Mouse (Mus musculus) midbrain, embryonic 13.5 days (tissue): Measurements from ENCODE around the gene Lpar5. TPM values are rescaled to one million over a fixed set of nuclear protein-coding genes. Genes with fewer than 3 reads are reported as not detected.
"Not testable (repeated sequence)": the region's sequence is repeated elsewhere in the genome, so short reads cannot be mapped to it uniquely, and the experiment has no call there.

Experiments used
- ATAC-seq: fragments of 200-750 bp; cut with Nextera tagmentation; 2 replicates; pipeline ENCODE4 v1.8.0; 2017; ENCODE audit warnings: mild to moderate bottlenecking, moderate TSS enrichment, moderate library complexity
- H3K27ac ChIP-seq: fragments of 300-500 bp; sonication (generic); 2 replicates; pipeline ENCODE4 v1.5.1; 2015; ENCODE audit warnings: inconsistent platforms, mild to moderate bottlenecking, moderate library complexity
- H3K27me3 ChIP-seq: fragments of 300-500 bp; sonication (generic); 2 replicates; pipeline ENCODE4 v1.6.1; 2015; ENCODE audit warnings: mild to moderate bottlenecking, inconsistent platforms
- H3K36me3 ChIP-seq: fragments of 300-500 bp; sonication (generic); 2 replicates; pipeline ENCODE4 v1.6.1; 2015; ENCODE audit warnings: mild to moderate bottlenecking, inconsistent platforms
- H3K4me1 ChIP-seq: fragments of 300-500 bp; sonication (generic); replicated peaks from 2 replicates; pipeline ENCODE4 v1.6.1; 2015; ENCODE audit warnings: inconsistent platforms
- H3K4me2 ChIP-seq: fragments of 300-500 bp; sonication (generic); replicated peaks from 2 replicates; pipeline ENCODE4 v1.6.1; 2015; ENCODE audit warnings: moderate library complexity, mild to moderate bottlenecking, inconsistent platforms
- H3K4me3 ChIP-seq: fragments of 300-500 bp; sonication (generic); replicated peaks from 2 replicates; pipeline ENCODE4 v1.5.1; 2015; ENCODE audit warnings: mild to moderate bottlenecking, inconsistent platforms
- H3K9ac ChIP-seq: fragments of 300-500 bp; sonication (generic); replicated peaks from 2 replicates; pipeline ENCODE4 v1.6.1; 2015; ENCODE audit warnings: mild to moderate bottlenecking, inconsistent platforms
- H3K9me3 ChIP-seq: fragments of 300-500 bp; sonication (generic); 2 replicates; pipeline ENCODE4 v1.6.1; 2016; ENCODE audit warnings: mild to moderate bottlenecking, inconsistent platforms
- WGBS: fragments of 180-500 bp; shearing (Covaris S2); methylation state at CpG from one replicate; pipeline ENCODE4 v1.1.7; 2015; 5-methylcytosine and 5-hydroxymethylcytosine counted together
- polyA plus RNA-seq: library from polyadenylated mRNA; unstranded; fragments of >200 nt; fragmentation: Nextera tagmentation; extraction: Ambion mirVana; gene quantifications from 2 replicates; pipeline ENCODE4 v1.2.1, GENCODE M21; 2015

Lpar5 gene
- 0.34 and 0.37 TPM in 2 replicates for polyA plus RNA-seq

DNA sequence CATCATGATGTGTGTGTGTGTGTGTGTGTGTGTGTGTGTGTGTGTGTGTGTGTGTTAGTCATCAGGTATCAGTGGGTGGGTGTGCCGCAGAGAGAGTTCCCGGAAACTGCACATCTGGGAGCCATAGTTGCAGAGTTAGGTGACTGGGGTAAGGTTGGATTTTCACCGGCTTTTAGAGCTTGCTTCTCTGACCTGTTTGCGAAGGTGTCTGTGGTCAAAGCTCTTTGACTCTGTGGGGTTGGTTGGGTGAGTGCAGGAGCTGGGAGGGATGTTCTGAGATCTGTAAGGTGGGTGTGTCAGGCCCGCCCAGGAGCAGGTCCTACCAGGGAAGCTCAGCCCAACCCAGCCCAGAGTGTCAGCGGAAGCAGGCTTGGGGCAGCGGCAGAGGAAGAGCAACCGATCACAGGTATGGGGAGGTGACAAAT is at the start of gene Lpar5:
Gene Lpar5 (plus strand): TSS at position 350 of the 425 bp plus-strand sequence.
- no peak for ATAC-seq
- H3K4me3 ChIP-seq: no peak within 1 kb of the TSS
- no peak within 1 kb of the TSS for H3K4me2 ChIP-seq
- H3K9ac ChIP-seq: no peak within 1 kb of the TSS
- H3K9me3 ChIP-seq: no peaks in the 10 kb centered on the region
- peaks cover 14% of the 10 kb centered on the region for H3K4me1 ChIP-seq
- H3K36me3 ChIP-seq: no peaks in the 10 kb centered on the region
- no peak within 1 kb of the TSS for H3K27ac ChIP-seq
- H3K27me3 ChIP-seq: no peaks in the 10 kb centered on the region
- WGBS: 75% methylated on average over 8 of the region's 8 CpGs

DNA sequence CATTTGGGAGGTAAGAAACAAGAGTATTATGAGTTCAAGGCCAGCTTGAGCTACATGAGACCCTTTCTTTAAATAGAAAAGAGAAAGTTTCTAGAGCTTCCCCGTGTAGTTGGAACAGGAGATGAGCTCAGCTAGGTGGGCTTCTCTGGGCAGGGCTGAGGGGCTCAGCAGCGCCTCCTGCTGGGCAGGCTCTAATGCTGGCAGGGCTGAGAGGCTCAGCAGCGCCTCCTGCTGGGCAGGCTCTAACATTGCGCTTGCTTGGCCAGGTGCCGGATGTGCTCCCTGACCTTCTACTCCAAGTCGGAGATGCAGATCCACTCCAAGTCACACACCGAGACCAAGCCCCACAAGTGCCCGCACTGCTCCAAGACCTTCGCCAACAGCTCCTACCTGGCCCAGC is 37.2 kb upstream of the Lpar5 start:
- H3K36me3 ChIP-seq: peaks cover 61% of the 10 kb centered on the region
- not testable (repeated sequence) for H3K9ac ChIP-seq, H3K27ac ChIP-seq, H3K4me1 ChIP-seq, H3K9me3 ChIP-seq, ATAC-seq, H3K4me2 ChIP-seq, H3K27me3 ChIP-seq, H3K4me3 ChIP-seq
- 38% methylated on average over 8 of the region's 9 CpGs for WGBS

- Histone ChIP-seq H3K4me2 (no peak overlapping the region), H3K9ac (no peak overlapping the region), H3K4me1 (no peaks in the 10 kb centered on the region), H3K9me3 (no peaks in the 10 kb centered on the region), H3K27me3 (no peaks in the 10 kb centered on the region), H3K36me3 (peaks cover 64% of the 10 kb centered on the region), H3K4me3 (no peak overlapping the region), H3K27ac (no peak overlapping the region)
- no peak for ATAC-seq
- WGBS: 95% methylated on average over 16 of the region's 16 CpGs
Observed at GRCm38 (mm10) chr6:125031604-125032003, 36.1 kb upstream of the Lpar5 start.

DNA sequence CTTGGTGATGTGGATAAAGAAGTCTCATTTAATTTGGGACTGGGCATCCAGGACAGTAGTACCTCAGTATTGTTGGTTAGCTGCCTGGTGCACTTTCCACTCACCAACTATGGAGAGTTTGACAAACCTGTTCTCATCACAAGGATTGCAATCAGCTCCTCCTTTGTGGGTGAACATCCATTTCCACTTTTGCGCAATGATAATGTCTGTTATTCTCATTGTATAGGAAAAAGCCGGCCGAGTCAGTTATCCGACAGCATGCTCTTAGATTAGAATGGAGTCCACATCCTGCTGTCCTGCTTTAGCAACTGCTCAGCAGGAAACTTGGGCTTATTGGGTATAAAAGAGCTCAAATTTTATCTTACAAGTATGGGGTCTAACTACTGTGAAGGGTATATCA is 29.1 kb upstream of the Lpar5 start:
- Histone ChIP-seq H3K36me3 (peaks cover 34% of the 10 kb centered on the region), H3K9ac (no peak overlapping the region), H3K4me3 (peak overlapping the region; percentile 78), H3K4me1 (peaks cover 27% of the 10 kb centered on the region), H3K27me3 (no peaks in the 10 kb centered on the region), H3K27ac (no peak overlapping the region), H3K4me2 (peak overlapping the region; percentile 52), H3K9me3 (no peaks in the 10 kb centered on the region)
- ATAC-seq: no peak
- WGBS: 92% methylated on average over 4 of the region's 4 CpGs

DNA sequence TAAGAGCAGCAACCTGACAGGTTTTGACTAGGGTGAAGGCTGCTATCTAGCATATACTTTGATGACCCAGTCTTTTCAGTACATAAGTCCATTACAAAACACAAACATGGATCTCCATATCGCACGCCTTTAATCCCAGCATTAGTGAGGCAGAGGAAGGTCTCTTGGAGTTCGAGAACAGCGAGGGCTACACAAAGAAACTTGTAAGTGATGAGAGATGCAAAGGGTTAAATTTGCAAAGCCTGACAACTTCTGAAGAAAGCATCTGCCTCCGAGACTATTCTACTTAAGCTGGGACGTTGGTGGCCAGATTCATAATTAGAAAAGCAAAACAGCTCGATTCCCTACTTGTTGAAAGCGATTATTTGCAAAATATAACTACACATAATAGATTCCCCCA is 28.6 kb upstream of the Lpar5 start:
- H3K9me3 ChIP-seq: no peaks in the 10 kb centered on the region
- H3K27me3 ChIP-seq: no peaks in the 10 kb centered on the region
- ATAC-seq: peak; percentile 35
- H3K4me3 ChIP-seq: peak overlapping the region; percentile 78
- 6% methylated on average over 8 of the region's 8 CpGs for WGBS
- peaks cover 34% of the 10 kb centered on the region for H3K36me3 ChIP-seq
- H3K4me1 ChIP-seq: peaks cover 27% of the 10 kb centered on the region
- H3K9ac ChIP-seq: no peak overlapping the region
- 0 out of 2 replicates have a peak overlapping the region, but pooled peaks have one; percentile 25 for H3K27ac ChIP-seq
- H3K4me2 ChIP-seq: peak overlapping the region; percentile 52

GRCm38 (mm10) chr6:125039533-125040153 is 28.1 kb upstream of the Lpar5 start, which contains the start of gene Ing4:
Gene Ing4, plus strand, starts transcription at chr6:125039760.
- Histone ChIP-seq H3K4me1 (peaks cover 27% of the 10 kb centered on the region), H3K9me3 (no peaks in the 10 kb centered on the region), H3K36me3 (peaks cover 37% of the 10 kb centered on the region), H3K9ac (peak within 1 kb of the TSS; percentile 81), H3K4me2 (peak within 1 kb of the TSS; percentile 72), H3K27me3 (no peaks in the 10 kb centered on the region), H3K27ac (peak within 1 kb of the TSS; percentile 84), H3K4me3 (peak within 1 kb of the TSS; percentile 78)
- ATAC-seq: peak; percentile 98
- WGBS: under 1% methylated on average over 26 of the region's 26 CpGs

- 29% methylated on average over 7 of the region's 7 CpGs for WGBS
Observed at GRCm38 (mm10) chr6:125040221-125040620, 27.5 kb upstream of the Lpar5 start.

DNA sequence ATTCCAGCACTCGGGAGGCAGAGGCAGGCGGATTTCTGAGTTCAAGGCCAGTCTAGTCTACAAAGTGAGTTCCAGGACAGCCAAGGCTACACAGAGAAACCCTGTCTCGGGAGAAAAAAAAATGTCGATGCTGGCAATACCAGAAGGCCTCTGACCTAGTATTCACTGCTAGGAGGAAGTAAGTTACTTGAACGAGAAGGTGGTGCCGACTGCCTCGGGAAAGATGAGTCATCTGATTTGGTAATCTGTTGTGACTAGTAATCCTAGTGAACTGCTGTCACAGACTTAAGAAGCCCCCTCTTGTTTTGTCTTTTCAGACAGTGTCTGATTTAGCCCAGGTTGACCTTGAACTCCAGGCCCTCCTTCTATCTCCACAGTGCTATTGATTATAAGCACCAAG is 26.7 kb upstream of the Lpar5 start:
- Histone ChIP-seq H3K36me3 (peaks cover 35% of the 10 kb centered on the region), H3K27ac (no peak overlapping the region), H3K9ac (no peak overlapping the region), H3K9me3 (no peaks in the 10 kb centered on the region), H3K4me2 (peak overlapping the region; percentile 72; the same call in 1 of the 2 replicates), H3K27me3 (no peaks in the 10 kb centered on the region), H3K4me1 (peaks cover 27% of the 10 kb centered on the region), H3K4me3 (peak overlapping the region; percentile 78)
- ATAC-seq: no peak
- 95% methylated on average over 7 of the region's 7 CpGs for WGBS

More at GRCm38 (mm10) chr6:125040221-125040620, 27.5 kb upstream of the Lpar5 start:
- Histone ChIP-seq H3K9me3 (no peaks in the 10 kb centered on the region), H3K27ac (peak overlapping the region; percentile 84), H3K27me3 (no peaks in the 10 kb centered on the region), H3K9ac (peak overlapping the region; percentile 81), H3K36me3 (peaks cover 37% of the 10 kb centered on the region), H3K4me2 (peak overlapping the region; percentile 72), H3K4me3 (peak overlapping the region; percentile 78), H3K4me1 (peaks cover 27% of the 10 kb centered on the region)
- no peak for ATAC-seq

DNA sequence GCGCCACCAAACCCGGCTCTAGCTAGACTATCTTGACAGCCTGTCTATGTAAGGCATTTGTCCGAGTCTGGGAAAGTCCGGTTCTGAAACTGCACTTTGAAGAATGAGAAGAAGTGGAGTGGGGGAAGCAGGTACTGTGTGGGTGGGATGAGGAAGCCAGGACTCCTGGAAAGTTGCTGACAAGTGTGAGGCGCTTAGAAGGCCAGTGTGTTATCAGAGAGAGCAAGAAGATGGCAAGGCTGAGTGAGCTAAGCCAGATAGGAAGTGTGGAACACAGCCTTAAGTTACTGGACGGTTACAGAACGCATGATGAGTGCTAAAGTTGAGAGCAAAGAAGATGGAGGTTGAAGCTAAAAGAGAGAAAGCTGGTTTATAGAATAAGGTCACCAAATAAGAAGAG is 25.6 kb upstream of the Lpar5 start:
- Histone ChIP-seq H3K27me3 (no peaks in the 10 kb centered on the region), H3K36me3 (peaks cover 33% of the 10 kb centered on the region), H3K4me1 (peaks cover 27% of the 10 kb centered on the region), H3K9me3 (no peaks in the 10 kb centered on the region), H3K4me3 (no peak overlapping the region), H3K4me2 (no peak overlapping the region), H3K9ac (no peak overlapping the region), H3K27ac (no peak overlapping the region)
- ATAC-seq: no peak
- WGBS: 95% methylated on average over 7 of the region's 7 CpGs

GRCm38 (mm10) chr6:125046691-125047090 is 21.0 kb upstream of the Lpar5 start:
- H3K4me3 ChIP-seq: no peak overlapping the region
- WGBS: 31% methylated on average over 5 of the region's 5 CpGs
- H3K27me3 ChIP-seq: no peaks in the 10 kb centered on the region
- H3K9ac ChIP-seq: no peak overlapping the region
- H3K4me1 ChIP-seq: 0 out of 2 replicates have a peak, but pooled peaks cover 7% of the 10 kb centered on the region
- peak; percentile 68 for ATAC-seq
- peaks cover 78% of the 10 kb centered on the region for H3K36me3 ChIP-seq
- H3K4me2 ChIP-seq: no peak overlapping the region
- H3K27ac ChIP-seq: no peak overlapping the region
- no peaks in the 10 kb centered on the region for H3K9me3 ChIP-seq

- H3K4me2 ChIP-seq: no peak within 1 kb of the TSS
Observed at GRCm38 (mm10) chr6:125049678-125050077, 18.0 kb upstream of the Lpar5 start, which contains the start of gene Acrbp. Gene Acrbp, plus strand, starts transcription at chr6:125049689.

DNA sequence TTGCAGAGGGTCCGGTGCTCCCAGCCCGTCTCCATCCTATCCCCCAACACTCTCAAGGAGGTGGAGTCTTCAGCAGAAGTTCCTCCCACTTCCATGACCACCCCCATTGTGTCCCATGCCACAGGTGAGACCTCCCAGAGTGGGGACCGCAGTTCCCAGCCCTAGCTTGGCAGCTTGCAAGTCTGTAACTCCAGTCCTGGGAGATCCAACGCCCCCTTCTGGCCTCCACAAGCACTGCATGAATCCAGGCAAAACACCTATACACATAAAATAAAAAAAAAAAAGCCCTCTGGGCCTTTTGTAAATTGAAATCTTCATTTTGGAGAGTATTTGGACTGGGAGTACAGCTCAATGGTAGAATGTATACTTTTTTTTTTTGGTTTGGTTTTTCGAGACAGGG is 16.5 kb upstream of the Lpar5 start:
- H3K9me3 ChIP-seq: no peaks in the 10 kb centered on the region
- no peak overlapping the region for H3K27ac ChIP-seq
- no peak overlapping the region for H3K4me2 ChIP-seq
- no peaks in the 10 kb centered on the region for H3K4me1 ChIP-seq
- H3K4me3 ChIP-seq: no peak overlapping the region
- H3K9ac ChIP-seq: no peak overlapping the region
- 65% methylated on average over 5 of the region's 5 CpGs for WGBS
- no peak for ATAC-seq
- no peaks in the 10 kb centered on the region for H3K27me3 ChIP-seq
- H3K36me3 ChIP-seq: peaks cover 93% of the 10 kb centered on the region

More at GRCm38 (mm10) chr6:125049678-125050077, 18.0 kb upstream of the Lpar5 start, which contains the start of gene Acrbp:
- no peak within 1 kb of the TSS for H3K27ac ChIP-seq
- no peak within 1 kb of the TSS for H3K4me3 ChIP-seq
- 35% methylated on average over 20 of the region's 20 CpGs for WGBS
- ATAC-seq: no peak; the same call in 1 of the 2 replicates
- no peaks in the 10 kb centered on the region for H3K4me1 ChIP-seq
- peaks cover 95% of the 10 kb centered on the region for H3K36me3 ChIP-seq
- no peaks in the 10 kb centered on the region for H3K9me3 ChIP-seq
- H3K9ac ChIP-seq: no peak within 1 kb of the TSS
- H3K27me3 ChIP-seq: no peaks in the 10 kb centered on the region
